Mouse (Mus musculus): Measurements from ENCODE around the gene Gm21149.
A peak's percentile ranks its signal among the peaks of the same experiment; 100 is the strongest.
"Not testable (repeated sequence)": the region's sequence is repeated elsewhere in the genome, so short reads cannot be mapped to it uniquely, and the experiment has no call there.

Gene Gm21149

DNA sequence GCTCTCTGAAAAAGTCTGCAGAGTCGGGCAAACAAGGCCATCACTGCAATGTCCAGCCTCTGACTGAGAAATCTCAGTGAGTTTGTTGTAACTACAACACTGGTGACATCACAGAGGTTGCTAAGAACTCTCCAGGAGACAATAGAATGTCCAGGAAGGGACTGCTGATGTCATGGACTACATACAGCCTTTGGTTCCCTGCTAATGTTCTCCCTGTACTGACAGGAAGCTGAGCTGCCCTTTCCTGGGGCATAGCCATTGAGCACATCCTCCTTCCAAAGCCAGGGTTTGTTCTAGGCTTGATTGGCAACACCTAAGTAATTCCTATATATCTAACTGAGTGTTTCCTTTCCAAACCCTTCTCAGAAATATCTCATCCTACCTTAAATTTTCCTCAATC lies at the start of gene Gm21149:
TSS of gene Gm21149 (minus strand) at position 101 of the 400 bp plus-strand sequence.
- not testable (repeated sequence) for DNase-seq (ENCODE audit: low spot score)

DNA sequence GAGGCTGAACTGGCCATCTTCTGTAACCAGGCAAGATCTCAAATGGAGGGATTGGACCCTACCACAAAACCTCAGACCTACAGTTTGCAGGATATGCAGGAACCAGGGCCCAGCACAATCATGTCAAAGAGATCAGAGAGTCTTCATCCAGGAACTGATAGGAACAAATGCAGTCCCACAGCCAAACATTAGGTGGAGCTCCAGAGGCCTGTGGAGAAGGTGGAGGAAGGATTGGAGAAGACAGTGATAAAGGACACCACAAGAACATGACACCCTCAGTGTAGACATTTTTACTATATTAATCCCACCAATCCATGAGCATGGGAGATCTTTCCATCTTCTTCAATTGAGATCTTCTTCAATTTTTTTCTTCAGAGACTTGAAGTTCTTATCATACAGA lies 46.1 kb upstream of the Gm21149 start:
- not testable (repeated sequence) for DNase-seq (ENCODE audit: low spot score)

DNA sequence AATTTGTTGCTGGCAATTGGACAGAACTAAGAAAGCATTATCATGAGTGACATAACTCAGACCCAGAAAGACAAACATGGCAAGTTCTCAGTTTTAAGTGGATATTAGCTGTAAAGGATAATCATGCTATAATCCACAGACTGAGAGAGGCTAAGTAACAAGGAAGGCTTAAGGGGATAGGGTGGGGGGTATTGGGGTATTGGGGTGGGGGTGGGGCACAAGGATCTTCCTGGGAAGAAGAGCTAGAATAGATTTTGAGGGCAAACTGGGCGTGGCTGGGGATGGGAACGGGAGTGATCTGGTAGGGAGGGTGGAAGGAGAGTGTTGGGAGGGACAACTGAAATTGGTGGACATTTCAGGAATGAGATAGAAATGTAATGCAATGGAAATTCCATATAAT lies 45.7 kb upstream of the Gm21149 start:
- not testable (repeated sequence) for DNase-seq (ENCODE audit: low spot score)

- DNase-seq (ENCODE audit: low spot score), result not testable (repeated sequence)
These were observed 44.1 kb upstream of the Gm21149 start for GRCm38 (mm10) chr5:15520418-15520817.

DNA sequence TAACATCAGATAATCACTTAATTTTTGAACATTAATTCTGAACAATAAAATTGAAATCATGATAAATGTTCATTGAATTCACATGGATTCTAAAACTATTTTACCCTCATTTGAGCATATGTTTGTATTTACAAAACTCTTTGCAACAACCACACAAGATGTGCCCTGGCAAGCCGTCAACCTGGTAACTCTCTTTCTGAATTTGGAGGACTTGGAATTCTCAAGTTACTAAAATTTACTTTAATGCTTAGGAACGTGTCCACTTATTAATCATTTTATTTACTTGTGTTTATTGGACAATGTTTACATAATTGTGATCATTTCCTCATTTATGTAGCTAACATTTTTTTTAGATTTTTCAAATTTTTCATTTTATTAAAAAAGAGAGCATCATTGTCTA lies 40.8 kb upstream of the Gm21149 start:
- DNase-seq (ENCODE audit: low spot score), result not testable (repeated sequence)

DNA sequence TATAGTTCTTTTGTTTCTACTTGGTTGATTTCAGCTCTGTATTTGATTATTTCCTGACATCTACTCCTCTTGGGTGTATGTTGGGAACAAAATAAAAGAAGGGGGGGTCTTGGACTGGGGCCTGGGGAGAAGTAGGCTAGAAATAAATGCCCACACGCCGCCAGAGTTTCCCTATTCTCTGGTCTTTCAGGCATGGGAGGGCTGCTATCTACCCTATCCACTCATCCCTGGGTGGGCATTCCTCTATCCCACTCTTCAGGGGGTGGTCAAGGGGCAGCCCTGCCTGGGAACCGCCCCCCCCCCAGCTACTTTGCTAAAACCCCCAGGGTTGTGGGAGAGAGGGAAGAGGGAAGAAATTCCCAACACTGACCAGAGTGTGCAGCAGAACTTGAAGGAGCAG lies 35.9 kb upstream of the Gm21149 start:
- DNase-seq (ENCODE audit: low spot score), result not testable (repeated sequence)

DNA sequence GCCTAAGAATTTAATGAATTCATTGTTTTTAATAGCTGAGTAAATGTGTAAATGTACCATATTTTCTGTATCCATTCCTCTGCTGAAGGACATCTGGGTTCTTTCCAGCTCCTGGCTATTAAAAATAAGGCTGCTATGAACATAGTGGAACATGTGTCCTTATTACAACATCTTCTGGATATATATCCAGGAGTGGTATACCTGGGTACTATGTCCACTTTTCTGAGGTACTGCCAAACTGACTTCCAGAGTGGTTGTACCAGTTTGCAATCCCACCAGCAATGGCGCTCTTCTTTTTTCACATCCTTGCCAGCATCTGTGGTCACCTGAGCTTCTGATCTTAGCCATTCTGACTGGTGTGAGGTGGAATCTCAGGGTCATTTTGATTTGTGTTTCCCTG lies 33.6 kb upstream of the Gm21149 start:
- not testable (repeated sequence) for DNase-seq (ENCODE audit: low spot score)

DNA sequence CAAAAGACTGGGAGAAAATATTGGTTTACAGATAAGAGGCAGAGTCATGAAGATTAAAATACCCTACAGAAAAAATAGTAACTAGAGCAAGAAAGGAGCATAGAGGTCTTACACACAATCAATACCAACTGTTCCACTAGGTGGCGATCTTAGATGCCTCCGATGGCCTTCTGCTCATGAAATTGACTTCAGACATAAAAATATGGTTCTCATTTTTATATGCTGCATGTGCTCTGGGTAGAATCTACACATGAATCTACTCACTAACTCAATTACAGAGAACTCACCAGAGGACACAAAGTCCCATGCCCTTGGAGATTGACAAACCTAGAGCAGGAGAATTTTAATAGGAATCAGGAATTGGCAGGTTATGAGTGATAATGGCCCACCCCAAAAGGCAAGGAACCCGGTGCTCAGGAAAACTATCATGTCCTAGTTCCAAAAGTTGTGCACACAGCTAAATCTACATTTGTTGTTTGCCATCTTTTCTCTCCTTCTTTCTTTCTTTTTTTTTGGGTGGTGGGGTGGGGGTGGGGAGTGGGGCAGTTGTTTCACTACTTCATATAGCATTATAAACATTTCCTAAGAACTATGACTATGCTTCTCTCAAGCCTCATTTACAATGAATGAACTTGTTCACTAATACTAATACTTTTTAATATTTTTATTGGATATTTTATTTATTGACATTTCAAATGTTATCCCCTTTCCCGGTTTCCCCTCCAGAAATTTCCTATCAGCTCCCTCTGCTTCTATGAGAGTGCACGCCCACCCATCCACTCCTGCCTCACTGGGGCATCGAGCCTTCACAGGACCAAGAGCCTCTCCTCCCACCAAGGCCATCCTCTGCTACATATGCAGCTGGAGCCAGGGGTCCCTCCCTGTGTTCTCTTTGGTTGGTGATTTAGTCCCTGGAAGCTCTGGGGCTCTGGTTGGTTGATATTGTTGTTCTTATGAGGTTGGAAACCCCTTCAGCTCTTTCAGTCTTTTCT lies 32.4 kb upstream of the Gm21149 start:
- not testable (repeated sequence) for DNase-seq (ENCODE audit: low spot score)

- not testable (repeated sequence) for DNase-seq (ENCODE audit: low spot score)
These were observed 31.6 kb upstream of the Gm21149 start for GRCm38 (mm10) chr5:15507757-15508459.

GRCm38 (mm10) chr5:15507309-15507619 lies 30.9 kb upstream of the Gm21149 start:
- no peak for DNase-seq (ENCODE audit: low spot score)

DNA sequence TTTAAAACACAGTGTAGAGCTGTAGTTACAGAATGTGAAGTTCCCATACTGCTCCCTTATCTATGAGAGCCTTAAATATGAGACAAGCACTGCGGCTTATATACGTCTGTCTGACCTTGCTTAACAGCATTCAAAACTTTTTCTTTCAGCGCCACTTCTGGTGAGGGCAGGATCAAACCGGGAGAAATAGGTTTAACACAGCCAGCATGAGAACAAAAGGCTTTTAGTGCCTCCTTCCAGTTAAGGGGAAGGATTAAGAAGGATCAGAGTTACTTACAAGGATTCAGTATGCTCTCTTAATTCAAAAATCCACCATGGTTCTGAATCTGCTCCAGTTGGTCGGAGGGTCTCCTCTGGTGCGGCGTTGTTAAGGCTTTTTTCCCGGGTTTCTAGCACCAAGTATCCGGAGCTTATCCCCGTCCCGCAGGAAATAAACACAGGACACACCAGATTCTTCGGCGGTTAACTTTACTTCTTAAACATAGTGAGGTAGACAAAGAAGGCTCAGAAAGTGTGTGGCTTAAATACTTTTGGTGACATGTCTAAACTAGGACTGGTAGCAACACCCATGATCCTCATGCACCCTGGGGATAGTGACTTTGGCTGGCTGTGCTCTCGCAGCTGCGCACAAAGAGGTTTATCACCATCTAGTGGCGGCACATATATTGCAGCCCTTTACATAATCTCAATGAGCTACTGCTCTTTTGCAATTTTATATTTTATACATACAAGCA lies 30.4 kb upstream of the Gm21149 start:
- no peak for DNase-seq (ENCODE audit: low spot score)

GRCm38 (mm10) chr5:15498774-15499400 lies 22.6 kb upstream of the Gm21149 start:
- DNase-seq (ENCODE audit: low spot score), result not testable (repeated sequence)

DNA sequence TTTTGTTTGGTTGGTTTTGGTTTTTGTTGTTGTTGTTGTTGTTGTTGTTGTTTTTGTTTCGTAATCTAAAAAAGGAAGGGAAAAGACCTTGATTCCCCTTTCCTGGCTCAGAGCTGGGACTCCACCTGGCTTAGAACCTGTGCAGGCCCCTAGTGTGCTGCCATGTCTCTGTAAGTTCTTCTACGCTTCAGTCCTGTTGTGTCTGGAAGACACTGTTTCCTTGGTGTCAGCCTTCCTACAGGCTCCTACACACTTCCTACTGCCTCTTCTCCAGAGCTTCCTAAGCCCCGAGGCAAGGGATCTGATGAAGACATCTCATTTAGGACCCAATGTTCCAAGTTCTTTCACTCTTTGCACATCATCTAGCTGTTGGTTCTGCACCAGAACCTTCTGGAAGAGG lies 22.0 kb upstream of the Gm21149 start:
- DNase-seq (ENCODE audit: low spot score), result not testable (repeated sequence)

DNA sequence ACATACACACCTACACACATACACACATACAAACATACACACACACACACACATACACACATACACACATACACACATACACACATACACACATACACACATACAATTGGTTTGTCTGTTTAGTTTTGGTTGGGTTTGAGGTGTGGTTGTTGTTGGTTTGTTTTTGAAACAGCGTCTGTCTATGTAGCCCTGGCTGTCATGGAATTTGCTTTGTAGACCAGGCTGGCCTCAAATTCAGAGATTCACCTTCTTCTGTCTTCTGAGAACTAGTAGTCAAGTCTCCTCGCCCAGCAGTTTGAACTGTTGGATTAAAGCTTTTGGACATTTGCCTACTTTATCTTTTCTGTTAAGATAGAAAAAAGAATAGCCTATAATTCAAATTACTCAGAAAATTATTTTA lies 14.6 kb upstream of the Gm21149 start:
- DNase-seq (ENCODE audit: low spot score), result not testable (repeated sequence)

- no peak for DNase-seq (ENCODE audit: low spot score)
These were observed 12.4 kb upstream of the Gm21149 start for GRCm38 (mm10) chr5:15488743-15489142.

DNA sequence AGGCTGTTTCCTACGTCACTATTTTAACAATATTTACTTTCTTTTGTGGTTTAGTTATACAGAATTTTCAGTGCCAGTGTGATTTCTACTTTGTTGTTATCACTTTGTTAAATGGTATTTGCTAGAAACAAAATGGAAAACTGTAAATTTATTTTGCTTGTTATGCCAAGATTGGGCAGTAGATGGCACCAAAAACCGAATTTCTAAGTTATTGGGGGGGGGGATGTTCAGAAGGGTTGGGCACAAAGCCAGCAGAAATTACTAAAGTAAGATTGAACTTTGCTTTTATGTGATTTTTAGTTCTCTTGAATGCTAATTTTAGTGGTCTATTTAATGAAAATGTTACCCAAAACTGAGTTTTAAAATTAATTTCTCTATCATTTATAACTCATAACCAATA lies 8.3 kb upstream of the Gm21149 start:
- not testable (repeated sequence) for DNase-seq (ENCODE audit: low spot score)

DNA sequence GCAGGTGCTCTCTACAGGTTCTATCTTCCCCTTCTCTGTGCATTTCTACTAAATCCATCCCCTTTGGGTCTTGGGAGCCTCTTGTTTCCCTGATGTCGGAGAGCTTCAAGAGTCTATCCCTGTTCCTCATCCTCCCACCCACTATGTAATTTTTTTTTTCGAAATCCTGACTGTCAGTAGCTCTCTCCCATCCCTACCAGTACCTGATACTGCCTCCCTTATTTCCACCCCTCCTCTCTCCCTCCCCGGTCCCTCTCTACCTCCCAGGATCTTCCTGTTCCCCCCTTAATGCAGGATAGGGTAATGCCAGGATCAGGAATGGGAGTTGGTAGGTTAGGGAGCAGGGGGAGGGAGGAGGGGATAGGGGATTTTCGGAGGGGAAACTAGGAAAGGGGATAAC lies 7.3 kb upstream of the Gm21149 start:
- not testable (repeated sequence) for DNase-seq (ENCODE audit: low spot score)

- DNase-seq (ENCODE audit: low spot score), result peak; percentile 82
These were observed 6.5 kb upstream of the Gm21149 start for GRCm38 (mm10) chr5:15482815-15483214.

- not testable (repeated sequence) for DNase-seq (ENCODE audit: low spot score)
These were observed 6.2 kb downstream of the Gm21149 start for GRCm38 (mm10) chr5:15470141-15470540.

DNA sequence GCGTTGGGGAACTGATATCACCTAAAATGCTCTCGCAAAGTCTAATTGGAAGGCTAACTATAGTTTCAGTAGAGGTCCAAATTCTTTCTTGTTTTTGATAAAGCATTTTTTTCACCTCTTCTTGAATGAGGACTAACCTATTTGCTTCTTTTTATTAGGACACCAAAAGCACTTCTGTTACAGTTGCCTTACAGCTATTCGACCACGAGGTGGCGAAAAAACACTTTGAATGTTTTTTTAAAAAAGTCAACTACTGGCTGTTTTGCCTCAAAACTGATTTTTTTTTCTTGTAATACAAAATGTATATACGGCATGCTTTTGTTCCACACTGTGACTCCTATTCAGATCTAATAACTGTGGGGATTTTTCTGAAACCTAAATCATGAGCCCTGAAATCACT lies 8.6 kb downstream of the Gm21149 start:
- DNase-seq (ENCODE audit: low spot score), result not testable (repeated sequence)

DNA sequence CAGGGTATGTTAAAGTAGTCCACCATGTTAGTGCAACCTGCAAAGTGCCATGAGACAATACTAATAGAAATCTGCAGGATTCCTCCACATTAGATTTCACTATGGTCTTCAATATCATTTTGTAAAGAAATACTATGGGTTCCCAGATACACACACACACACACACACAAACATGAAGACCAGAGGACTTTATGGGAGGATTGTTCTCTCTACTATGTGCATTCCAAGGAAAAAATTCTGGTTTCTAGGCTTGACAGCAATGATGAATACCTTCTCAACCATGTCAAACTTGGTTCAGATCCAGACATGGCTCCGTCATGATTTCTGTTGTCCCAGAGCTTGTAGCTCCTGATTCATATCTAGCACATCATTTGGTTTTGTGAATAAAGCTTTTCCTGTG lies 10.1 kb downstream of the Gm21149 start:
- DNase-seq (ENCODE audit: low spot score), result not testable (repeated sequence)

DNA sequence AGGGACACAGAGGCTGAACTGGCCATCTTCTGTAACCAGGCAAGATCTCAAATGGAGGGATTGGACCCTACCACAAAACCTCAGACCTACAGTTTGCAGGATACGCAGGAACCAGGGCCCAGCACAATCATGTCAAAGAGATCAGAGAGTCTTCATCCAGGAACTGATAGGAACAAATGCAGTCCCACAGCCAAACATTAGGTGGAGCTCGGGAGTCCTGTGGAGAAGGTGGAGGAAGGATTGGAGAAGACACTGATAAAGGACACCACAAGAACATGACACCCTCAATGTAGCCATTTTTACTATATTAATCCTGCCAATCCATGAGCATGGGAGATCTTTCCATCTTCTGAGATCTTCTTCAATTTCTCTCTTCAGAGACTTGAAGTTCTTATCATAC lies 12.8 kb downstream of the Gm21149 start:
- not testable (repeated sequence) for DNase-seq (ENCODE audit: low spot score)
